Mouse (Mus musculus) bone marrow macrophage, adult 2 months (primary cell): Measurements from ENCODE around the gene Art3.

Source experiments
- CTCF ChIP-seq: IDR thresholded peaks from 2 replicates; pipeline ENCODE4 v1.5.1; 2012; ENCODE audit warnings: low read depth, mild to moderate bottlenecking, low read length, moderate library complexity
- POLR2A ChIP-seq: IDR thresholded peaks from 2 replicates; pipeline ENCODE4 v1.6.1; 2012; ENCODE audit warnings: mild to moderate bottlenecking, low read depth, low read length, borderline replicate concordance

DNA sequence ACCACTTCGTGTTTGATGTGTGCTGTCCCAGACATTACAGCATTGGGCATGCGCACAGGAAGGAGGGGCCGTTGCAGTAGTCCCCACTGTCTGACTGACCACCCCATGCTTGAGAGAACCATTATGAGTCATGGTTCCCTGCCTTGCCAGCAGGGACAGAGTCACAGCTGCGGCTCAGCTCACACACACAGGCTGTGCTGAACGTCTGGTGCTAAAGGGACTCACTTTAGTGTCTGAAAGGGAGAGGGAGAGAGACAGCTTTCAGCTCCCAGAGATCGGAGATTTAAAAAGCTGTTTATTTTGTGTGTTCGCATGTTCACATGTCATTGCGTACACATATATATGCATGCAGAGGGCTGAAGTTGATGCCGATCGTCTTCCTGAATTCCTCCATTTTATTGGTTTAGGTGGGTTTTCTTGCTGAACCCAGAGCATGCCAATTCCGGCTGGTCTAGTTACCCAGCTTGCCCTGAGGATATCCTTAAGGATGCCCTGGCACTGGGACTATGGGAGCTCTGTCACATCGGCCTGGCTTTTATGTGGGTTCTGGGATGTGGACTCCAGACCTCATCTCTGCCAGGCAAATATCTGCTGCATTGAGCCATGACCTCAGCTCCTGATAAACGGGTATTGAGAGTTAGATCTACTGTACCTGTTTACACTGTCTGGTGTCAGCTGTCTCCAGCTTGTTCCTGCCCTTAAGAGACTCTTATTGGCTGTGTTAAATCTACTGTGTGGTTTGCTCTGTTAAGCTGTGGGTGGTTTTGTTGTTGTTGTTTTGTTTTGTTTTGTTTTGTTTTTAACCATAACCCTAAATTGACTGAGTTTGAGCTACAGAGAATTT lies 37.7 kb downstream of the Art3 start:
- TF ChIP-seq CTCF (no peak), POLR2A (no peak)
